In the genomic region with DNA sequence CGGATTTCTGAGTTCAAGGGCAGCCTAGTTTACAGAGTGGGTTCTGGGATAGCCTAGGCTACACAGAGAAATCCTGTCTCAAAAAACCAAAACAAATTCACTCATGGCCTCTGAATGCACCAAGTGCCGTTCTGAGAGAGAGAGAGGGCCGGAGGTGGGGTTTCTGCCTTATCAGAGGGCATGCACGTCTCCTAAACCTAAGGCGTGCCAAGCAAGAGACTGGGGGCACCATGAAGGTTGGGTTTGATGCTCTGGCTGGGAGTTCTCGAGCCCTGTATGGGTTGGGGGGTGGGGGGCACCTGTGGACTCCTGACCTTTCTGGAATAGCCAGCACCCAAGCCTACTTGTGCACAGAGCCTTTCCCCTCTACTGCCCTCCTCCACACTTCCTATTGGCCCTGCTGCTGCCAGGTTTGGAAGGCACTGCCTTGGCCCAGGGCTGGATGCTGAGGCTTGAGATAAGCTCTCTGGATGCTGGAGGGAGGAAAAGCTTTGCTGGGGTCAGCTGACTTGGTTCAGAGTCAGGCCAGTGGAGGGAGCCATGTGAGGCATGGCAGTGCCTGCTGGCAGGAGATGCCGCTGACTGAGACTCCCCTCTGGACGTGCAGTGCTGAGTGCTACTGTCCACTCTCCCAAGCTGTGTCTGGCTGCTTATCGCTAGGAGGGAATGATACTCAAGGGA, we compare ENCODE assay signal across 8 mouse cellular contexts. TPM values are rescaled to one million over a fixed set of nuclear protein-coding genes. Genes with fewer than 3 reads are reported as not detected.
DNase-seq lines count a peak whose midpoint lies in the region; ATAC-seq lines count a peak whose summit lies in the region.

No protein-coding gene starts in this region.

- ATAC-seq in neural tube, embryonic 15.5 days (ENCODE audit: low FRiP score), result no peak
- peak; percentile 49 for ATAC-seq in megakaryocyte progenitor cell, adult 5-6 weeks (replicated peaks; ENCODE audit: poor library complexity)
- ATAC-seq in forebrain, embryonic 15.5 days (replicated peaks), result no peak

- peak; percentile 45 to 62 for DNase-seq in cerebellum, adult 18-20 months
- no peak for DNase-seq in cerebellum, adult 8-10 months
- no peak for DNase-seq in neural tube, embryonic 10.5 days (ENCODE audit: extremely low spot score, low spot score)
- DNase-seq in heart, postnatal 25 days (ENCODE audit: low spot score), result peak; percentile 44
- no peak for DNase-seq in urinary bladder, postnatal 25 days (ENCODE audit: low spot score)

- no peak overlapping the region for H3K27ac ChIP-seq in neural tube, embryonic 15.5 days (replicated peaks)
- no peak overlapping the region for H3K27ac ChIP-seq in forebrain, embryonic 15.5 days (replicated peaks)

- H3K9me3 ChIP-seq in neural tube, embryonic 15.5 days (replicated peaks), result no peaks in the 10 kb centered on the region
- no peaks in the 10 kb centered on the region for H3K9me3 ChIP-seq in forebrain, embryonic 15.5 days

- no peak overlapping the region for H3K9ac ChIP-seq in neural tube, embryonic 15.5 days (replicated peaks)
- H3K9ac ChIP-seq in forebrain, embryonic 15.5 days (replicated peaks), result no peak overlapping the region

- H3K4me2 ChIP-seq in neural tube, embryonic 15.5 days, result peak overlapping the region; percentile 68; the same call in 1 of the 2 replicates
- no peak overlapping the region for H3K4me2 ChIP-seq in forebrain, embryonic 15.5 days (replicated peaks)

- peaks cover 11% of the 10 kb centered on the region for H3K27me3 ChIP-seq in neural tube, embryonic 15.5 days (replicated peaks)
- H3K27me3 ChIP-seq in forebrain, embryonic 15.5 days, result peaks cover 10% of the 10 kb centered on the region; the same call in 1 of the 2 replicates

- WGBS in neural tube, embryonic 15.5 days, result 85% methylated on average over 9 of the region's 9 CpGs
- WGBS in forebrain, embryonic 15.5 days, result 83% methylated on average over 9 of the region's 9 CpGs

- H3K4me1 ChIP-seq in neural tube, embryonic 15.5 days, result peaks cover 63% of the 10 kb centered on the region
- H3K4me1 ChIP-seq in forebrain, embryonic 15.5 days, result peaks cover 38% of the 10 kb centered on the region

- no peak overlapping the region for H3K4me3 ChIP-seq in neural tube, embryonic 15.5 days (replicated peaks)
- H3K4me3 ChIP-seq in forebrain, embryonic 15.5 days, result no peak overlapping the region

- intact Hi-C loops in heart, postnatal 25 days (cut with DNase I), result loop anchor here (5.0 kb wide), 1 partner anchor 41 kb away; no protein-coding TSS in a partner anchor

- H3K36me3 ChIP-seq in neural tube, embryonic 15.5 days, result peaks cover 3% of the 10 kb centered on the region
- 0 out of 2 replicates have a peak, but pooled peaks cover 4% of the 10 kb centered on the region for H3K36me3 ChIP-seq in forebrain, embryonic 15.5 days

RNA-seq across cellular contexts. Expression of a gene that starts 7.6 kb away (rescaled TPM):
- 99.0 and 101 TPM in 2 replicates for polyA plus RNA-seq in neural tube, embryonic 15.5 days (2015; fragmentation: Nextera tagmentation; extraction: Ambion mirVana)
- total RNA-seq in heart, postnatal 25 days (2021), result 10 to 100 TPM; 76.5 to 83.0 TPM
- 83.0 and 94.4 TPM in 2 replicates for total RNA-seq in megakaryocyte progenitor cell, adult 5-6 weeks (2015)
- total RNA-seq in megakaryocyte progenitor cell, adult 5-6 weeks (2017), result 62.7 and 70.0 TPM in 2 replicates
- polyA plus RNA-seq in forebrain, embryonic 15.5 days (2015; fragmentation: Nextera tagmentation; extraction: Ambion mirVana), result 64.9 and 66.6 TPM in 2 replicates

RNA-seq across cellular contexts. Expression of a gene that starts 18.1 kb away (rescaled TPM):
- 12.5 and 19.5 TPM in 2 replicates for polyA plus RNA-seq in neural tube, embryonic 15.5 days (2015; fragmentation: Nextera tagmentation; extraction: Ambion mirVana)
- total RNA-seq in heart, postnatal 25 days (2021), result 10 to 100 TPM; 20.7 to 26.5 TPM
- 4.0 and 4.5 TPM in 2 replicates for total RNA-seq in megakaryocyte progenitor cell, adult 5-6 weeks (2015)
- 11.7 and 12.0 TPM in 2 replicates for total RNA-seq in megakaryocyte progenitor cell, adult 5-6 weeks (2017)
- polyA plus RNA-seq in forebrain, embryonic 15.5 days (2015; fragmentation: Nextera tagmentation; extraction: Ambion mirVana), result 8.6 and 9.0 TPM in 2 replicates

RNA-seq across cellular contexts. Expression of a gene that starts 54.7 kb away (rescaled TPM):
- polyA plus RNA-seq in neural tube, embryonic 15.5 days (2015; fragmentation: Nextera tagmentation; extraction: Ambion mirVana), result 0.15 and 3.5 TPM in 2 replicates
- 1 to 10 TPM; 1.4 to 1.8 TPM for total RNA-seq in heart, postnatal 25 days (2021)
- total RNA-seq in megakaryocyte progenitor cell, adult 5-6 weeks (2015), result 0.46 and 0.86 TPM in 2 replicates
- total RNA-seq in megakaryocyte progenitor cell, adult 5-6 weeks (2017), result 1.7 and 2.3 TPM in 2 replicates
- polyA plus RNA-seq in forebrain, embryonic 15.5 days (2015; fragmentation: Nextera tagmentation; extraction: Ambion mirVana), result 0.22 TPM in 1 of 2 replicates, not detected in the other

RNA-seq across cellular contexts. Expression of a gene that starts 58.4 kb away (rescaled TPM):
- 26.5 and 32.1 TPM in 2 replicates for polyA plus RNA-seq in neural tube, embryonic 15.5 days (2015; fragmentation: Nextera tagmentation; extraction: Ambion mirVana)
- 10 to 100 TPM; 30.3 to 33.0 TPM for total RNA-seq in heart, postnatal 25 days (2021)
- total RNA-seq in megakaryocyte progenitor cell, adult 5-6 weeks (2015), result 22.1 and 29.2 TPM in 2 replicates
- 12.6 and 14.0 TPM in 2 replicates for total RNA-seq in megakaryocyte progenitor cell, adult 5-6 weeks (2017)
- 25.9 and 26.6 TPM in 2 replicates for polyA plus RNA-seq in forebrain, embryonic 15.5 days (2015; fragmentation: Nextera tagmentation; extraction: Ambion mirVana)

Comparison
In these comparisons a context has a peak if more than half of its experiments do, and no peak if none do; other contexts are left out.
1. DNase-seq: peak in cerebellum, adult 18-20 months (2 of 2) and heart, postnatal 25 days (single experiment); none in cerebellum, adult 8-10 months (single experiment), neural tube, embryonic 10.5 days (single experiment) and urinary bladder, postnatal 25 days (single experiment).